In genomic region chr10:95429111-95429510, GRCm38 (mm10) we compare ENCODE assay signal across 16 mouse cellular contexts.
"Had no signal": no experiment of that assay in that cellular context is flagged by ENCODE, and none has a peak within 500 bp of the region (broad histone marks: within the 10 kb centered on the region; RNA-seq: fewer than 3 reads in every experiment).

No protein-coding gene starts in this region.

- H3K4me3 ChIP-seq: neural tube, embryonic 13.5 days; neural tube, embryonic 15.5 days; stomach, embryonic 15.5 days had no signal

- H3K27me3 ChIP-seq: neural tube, embryonic 13.5 days; neural tube, embryonic 15.5 days; stomach, embryonic 15.5 days had no signal

- H3K9ac ChIP-seq: neural tube, embryonic 13.5 days; neural tube, embryonic 15.5 days; stomach, embryonic 15.5 days had no signal

- H3K4me2 ChIP-seq: neural tube, embryonic 13.5 days; neural tube, embryonic 15.5 days; stomach, embryonic 15.5 days had no signal

- H3K27ac ChIP-seq: neural tube, embryonic 13.5 days; neural tube, embryonic 15.5 days; stomach, embryonic 15.5 days; stomach, postnatal 0 days had no signal

- H3K4me1 ChIP-seq: neural tube, embryonic 13.5 days; neural tube, embryonic 15.5 days; stomach, embryonic 15.5 days had no signal

- H3K36me3 ChIP-seq: neural tube, embryonic 13.5 days; neural tube, embryonic 15.5 days; stomach, embryonic 15.5 days had no signal

- DNase-seq: retina, postnatal 1 day; right cerebral cortex, adult 18-20 months; right cerebral cortex, postnatal 14 days; right cerebral cortex, postnatal 25 days; right cerebral cortex, postnatal 4 days; spleen, adult 18-20 months; thymus, adult 18-20 months; thymus, adult 2 months; thymus, postnatal 14 days; thymus, postnatal 25 days; thymus, postnatal 36 days; thymus, postnatal 4 days had no signal

- H3K9me3 ChIP-seq: neural tube, embryonic 13.5 days; neural tube, embryonic 15.5 days; stomach, embryonic 15.5 days had no signal
